Mouse (Mus musculus) kidney, postnatal 36 days (tissue): Measurements from ENCODE around the gene Setmar.

ENCODE experiments used
- DNase-seq, 2 experiments: peaks; one replicate each; pipeline ENCODE4 v3.0.0; 2021 to 2022; ENCODE audit warnings: mixed read lengths in 2 of 2

Gene Setmar

GRCm38 (mm10) chr6:108117881-108118280 lies 53.0 kb downstream of the Setmar start:
- DNase-seq: no peak

DNA sequence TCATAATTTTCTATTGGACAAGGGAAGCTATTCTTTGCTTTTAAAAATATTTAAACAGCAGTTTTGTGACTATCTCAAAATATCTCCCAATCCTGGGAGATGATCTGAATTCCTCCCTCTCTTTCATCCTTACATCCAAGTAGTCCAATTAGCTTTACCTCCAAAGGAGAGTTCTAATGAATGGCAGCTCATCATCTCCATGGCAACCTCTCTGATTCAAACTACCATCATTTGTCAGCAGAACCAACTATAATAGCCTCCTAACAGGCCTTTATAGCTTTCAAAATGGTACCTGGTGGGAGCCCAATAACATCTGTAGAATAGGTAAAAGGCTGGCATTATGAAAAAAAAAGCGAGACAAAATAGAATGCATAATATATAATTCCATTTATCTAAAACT lies 60.6 kb downstream of the Setmar start:
- DNase-seq: no peak

- peak in 1 of 2 experiments; percentile 31 for DNase-seq
These were observed 61.8 kb downstream of the Setmar start for GRCm38 (mm10) chr6:108126631-108127030.
